Mouse (Mus musculus): ENCODE data around the gene Gm17364. TPM values are rescaled to one million over a fixed set of nuclear protein-coding genes. Genes with fewer than 3 reads are reported as not detected.
"Not testable (repeated sequence)": the region's sequence is repeated elsewhere in the genome, so short reads cannot be mapped to it uniquely, and the experiment has no call there.

Gene Gm17364
- total and polyA plus RNA-seq, 3 experiments: not detected

DNA sequence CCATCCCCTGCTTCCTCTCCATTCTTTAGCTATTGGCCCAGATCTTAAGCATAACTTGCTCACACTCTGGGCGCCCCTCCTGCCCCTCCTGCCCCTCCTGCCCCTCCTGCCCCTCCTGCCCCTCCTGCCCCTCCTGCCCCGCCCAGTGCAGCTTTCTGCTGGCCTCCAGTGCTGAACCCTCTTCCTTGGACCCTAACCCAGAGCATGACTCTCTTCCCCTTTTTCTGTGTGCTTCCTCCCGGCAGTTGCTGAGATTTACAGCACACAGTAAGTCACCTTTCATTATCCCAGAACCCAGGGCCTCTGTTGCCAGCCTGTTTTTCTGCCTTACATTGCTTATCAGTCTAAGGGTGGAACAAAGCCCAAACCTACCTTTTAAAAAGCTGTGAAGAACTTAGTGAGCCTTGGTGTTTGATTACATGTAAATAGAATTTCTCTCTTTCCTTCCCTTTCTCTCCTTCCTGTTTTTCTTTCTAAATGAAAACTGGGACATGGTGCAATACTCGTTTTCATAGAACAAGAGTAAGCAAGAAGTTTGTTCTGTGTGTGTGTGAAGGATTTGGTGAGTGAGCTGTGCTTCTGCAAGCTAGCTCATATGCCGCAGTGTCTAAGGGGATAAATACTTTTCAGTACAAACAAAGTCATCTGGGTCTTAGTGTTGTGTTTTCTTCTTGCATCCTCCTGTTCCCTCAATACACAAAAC, 10.3 kb downstream of the Gm17364 start:
- Histone ChIP-seq H3K4me3 (ENCODE audit: control insufficient read depth in 1 of 2, insufficient read depth in 1 of 2, low read depth in 2 of 2, low read length in 2 of 2) (no peak overlapping the region), H3K9ac (ENCODE audit: control insufficient read depth, low read depth, low read length, poor library complexity, severe bottlenecking) (no peak overlapping the region), H3K4me1 (ENCODE audit: control insufficient read depth in 1 of 2, insufficient read depth in 2 of 2, low read length in 2 of 2) (no peaks in the 10 kb centered on the region), H3K27me3 (ENCODE audit: control insufficient read depth in 1 of 2, insufficient read depth in 2 of 2, low read length in 2 of 2) (no peaks in the 10 kb centered on the region), H3K79me2 (ENCODE audit: control insufficient read depth, insufficient read depth, low read length, poor library complexity) (peaks cover 7% of the 10 kb centered on the region; the same call in 1 of the 2 replicates), H3K9me3 (replicated peaks; ENCODE audit: insufficient read depth, low read length) (no peaks in the 10 kb centered on the region), H3K27ac (ENCODE audit: control insufficient read depth, low read depth, low read length) (no peak overlapping the region), H3K36me3 (ENCODE audit: control insufficient read depth in 1 of 2, insufficient read depth in 2 of 2, low read length in 2 of 2) (no peaks in the 10 kb centered on the region; a peak in 1 of 4 replicates)
- DNase-seq (ENCODE audit: low read depth, low spot score): no peak
- no peak for TF ChIP-seq MYC (IDR thresholded peaks at IDR 0.05; ENCODE audit: low read depth, low read length)

DNA sequence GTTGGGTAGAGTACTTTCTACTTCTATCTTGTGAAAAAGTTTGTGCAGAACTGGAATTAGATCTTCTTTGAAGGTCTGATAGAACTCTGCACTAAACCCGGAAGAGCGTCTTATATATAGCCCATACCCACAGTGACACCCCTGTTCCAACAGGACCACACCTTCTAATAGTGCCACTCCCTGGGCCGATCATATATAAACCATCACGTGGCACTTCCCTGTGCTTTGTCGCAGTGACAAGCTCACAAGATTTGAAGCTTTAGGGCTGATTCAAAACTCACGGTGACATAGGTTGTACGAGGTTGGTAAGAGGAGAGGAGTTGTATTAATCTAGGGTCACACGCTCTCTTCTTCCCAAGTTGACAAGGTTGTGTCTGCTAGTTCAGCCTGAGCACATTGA, 12.2 kb downstream of the Gm17364 start:
- DNase-seq (ENCODE audit: low read depth, low spot score); H3K4me1 ChIP-seq (ENCODE audit: control insufficient read depth in 1 of 2, insufficient read depth in 2 of 2, low read length in 2 of 2); H3K9ac ChIP-seq (ENCODE audit: control insufficient read depth, low read depth, low read length, poor library complexity, severe bottlenecking); H3K27ac ChIP-seq (ENCODE audit: control insufficient read depth, low read depth, low read length); H3K79me2 ChIP-seq (ENCODE audit: control insufficient read depth, insufficient read depth, low read length, poor library complexity); H3K4me3 ChIP-seq (ENCODE audit: control insufficient read depth in 1 of 2, insufficient read depth in 1 of 2, low read depth in 2 of 2, low read length in 2 of 2); H3K27me3 ChIP-seq (ENCODE audit: control insufficient read depth in 1 of 2, insufficient read depth in 2 of 2, low read length in 2 of 2); H3K9me3 ChIP-seq (replicated peaks; ENCODE audit: insufficient read depth, low read length); H3K36me3 ChIP-seq (ENCODE audit: control insufficient read depth in 1 of 2, insufficient read depth in 2 of 2, low read length in 2 of 2): not testable (repeated sequence)

DNA sequence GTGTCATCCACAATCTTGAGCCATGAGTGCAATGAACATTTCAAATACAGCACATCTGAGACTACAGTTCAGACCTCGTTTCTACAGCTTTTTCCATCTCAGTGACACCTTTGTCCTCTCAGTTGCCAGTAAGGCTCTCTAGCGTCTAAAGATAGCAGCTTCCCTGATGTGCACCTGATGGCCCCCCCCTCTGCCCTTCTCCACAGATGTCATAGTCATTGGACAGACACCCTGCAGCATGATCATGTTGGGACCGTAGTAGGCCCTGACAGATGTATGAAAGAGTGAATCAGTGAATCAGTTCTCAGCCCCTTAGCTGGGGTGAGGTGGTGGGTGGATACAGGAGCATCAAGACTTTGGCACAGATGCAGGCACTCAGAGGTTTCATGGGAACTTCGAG, 15.9 kb downstream of the Gm17364 start:
- no peak overlapping the region for H3K4me3 ChIP-seq (ENCODE audit: control insufficient read depth in 1 of 2, insufficient read depth in 1 of 2, low read depth in 2 of 2, low read length in 2 of 2)
- no peak overlapping the region for H3K27ac ChIP-seq (ENCODE audit: control insufficient read depth, low read depth, low read length)
- no peak for DNase-seq (ENCODE audit: low read depth, low spot score)
- H3K4me1 ChIP-seq (ENCODE audit: control insufficient read depth in 1 of 2, insufficient read depth in 2 of 2, low read length in 2 of 2): peaks cover 2 to 3% of the 10 kb centered on the region in 2 experiments; a peak in 2 of 4 replicates
- H3K9ac ChIP-seq (ENCODE audit: control insufficient read depth, low read depth, low read length, poor library complexity, severe bottlenecking): no peak overlapping the region
- TF ChIP-seq MAZ (IDR thresholded peaks at IDR 0.05; ENCODE audit: low read depth, low read length): no peak
- H3K27me3 ChIP-seq (ENCODE audit: control insufficient read depth in 1 of 2, insufficient read depth in 2 of 2, low read length in 2 of 2): no peaks in the 10 kb centered on the region
- H3K36me3 ChIP-seq (ENCODE audit: control insufficient read depth in 1 of 2, insufficient read depth in 2 of 2, low read length in 2 of 2): peaks cover 0 to 6% of the 10 kb centered on the region in 2 experiments
- H3K79me2 ChIP-seq (ENCODE audit: control insufficient read depth, insufficient read depth, low read length, poor library complexity): peaks cover 5% of the 10 kb centered on the region; the same call in 1 of the 2 replicates
- H3K9me3 ChIP-seq (replicated peaks; ENCODE audit: insufficient read depth, low read length): no peaks in the 10 kb centered on the region

DNA sequence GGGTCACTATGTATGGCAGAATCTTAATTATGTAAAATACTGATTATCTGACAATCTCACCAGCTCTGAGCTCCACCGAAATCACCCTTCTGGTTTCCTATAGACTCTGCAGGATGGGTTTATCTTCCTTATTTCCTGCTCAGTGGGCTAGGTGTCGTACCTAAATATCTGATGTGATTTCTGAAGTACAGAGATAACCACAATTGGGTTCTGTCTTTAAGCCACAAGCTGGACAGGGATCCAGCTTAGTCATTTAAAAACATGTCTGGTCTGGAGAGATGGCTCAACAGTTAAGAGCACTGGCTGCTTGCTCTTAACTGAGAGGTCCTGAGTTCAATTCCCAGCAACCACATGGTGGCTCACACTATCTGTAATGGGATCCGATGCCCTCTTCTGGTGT, 16.8 kb downstream of the Gm17364 start:
- Histone ChIP-seq H3K36me3 (ENCODE audit: control insufficient read depth in 1 of 2, insufficient read depth in 2 of 2, low read length in 2 of 2) (peaks cover 0 to 6% of the 10 kb centered on the region in 2 experiments), H3K9me3 (replicated peaks; ENCODE audit: insufficient read depth, low read length) (no peaks in the 10 kb centered on the region), H3K27me3 (ENCODE audit: control insufficient read depth in 1 of 2, insufficient read depth in 2 of 2, low read length in 2 of 2) (no peaks in the 10 kb centered on the region), H3K4me1 (ENCODE audit: control insufficient read depth in 1 of 2, insufficient read depth in 2 of 2, low read length in 2 of 2) (peaks cover 2 to 3% of the 10 kb centered on the region in 2 experiments; a peak in 2 of 4 replicates), H3K27ac (ENCODE audit: control insufficient read depth, low read depth, low read length) (no peak overlapping the region), H3K9ac (ENCODE audit: control insufficient read depth, low read depth, low read length, poor library complexity, severe bottlenecking) (no peak overlapping the region), H3K4me3 (ENCODE audit: control insufficient read depth in 1 of 2, insufficient read depth in 1 of 2, low read depth in 2 of 2, low read length in 2 of 2) (no peak overlapping the region), H3K79me2 (ENCODE audit: control insufficient read depth, insufficient read depth, low read length, poor library complexity) (peaks cover 5% of the 10 kb centered on the region; the same call in 1 of the 2 replicates)
- peak; percentile 18 for DNase-seq (ENCODE audit: low read depth, low spot score)
- 0 out of 2 replicates have a peak, but pooled peaks have one; percentile 13 for TF ChIP-seq GATA1 (IDR thresholded peaks at IDR 0.05; ENCODE audit: low read depth, low read length)
- TF ChIP-seq POLR2A (IDR thresholded peaks at IDR 0.05; ENCODE audit: control insufficient read depth in 1 of 2, insufficient read depth in 1 of 2, low read depth in 1 of 2, low read length in 2 of 2, poor library complexity in 1 of 2): no peak
- TF ChIP-seq EP300 (IDR thresholded peaks at IDR 0.05; ENCODE audit: low read depth in 1 of 2, low read length in 2 of 2): peak in 1 of 2 experiments; percentile 32; a peak in 1 of 4 replicates
- TF ChIP-seq ETS1 (IDR thresholded peaks at IDR 0.05; ENCODE audit: low read depth, low read length): no peak
- peak; percentile 12; the same call in 1 of the 2 replicates for TF ChIP-seq TCF12 (IDR thresholded peaks at IDR 0.05; ENCODE audit: low read depth, low read length)
- no peak for TF ChIP-seq MYB (IDR thresholded peaks at IDR 0.05; ENCODE audit: low read depth, low read length)
- TF ChIP-seq BHLHE40 (IDR thresholded peaks at IDR 0.05; ENCODE audit: borderline replicate concordance, low read depth, low read length): no peak
